Mouse (Mus musculus) gastrocnemius, postnatal 25 days (tissue): ENCODE measurements around the gene Mtm1. TPM values are rescaled to one million over a fixed set of nuclear protein-coding genes. Genes with fewer than 3 reads are reported as not detected.

Experiments
- DNase-seq: peaks from one replicate; pipeline ENCODE4 v3.0.0; 2022
- long read RNA-seq, 2 experiments: library from polyadenylated mRNA; stranded (forward); transcript quantifications; one replicate each; pipeline ENCODE4 v2.0.0; 2021
- total RNA-seq, 2 experiments: library from RNA; stranded (reverse); gene quantifications; 1 replicate in 1 of 2; 2 replicates in 1 of 2; pipeline ENCODE4 v1.2.3; 2021

The Mtm1 gene
- 10 to 100 TPM in 1 of 2 experiments, 1 to 10 TPM in 1; 9.8 to 10.9 TPM for total RNA-seq
- long read RNA-seq, experiment 1, partial matches to known transcripts = 4 of 8 reads
- long read RNA-seq, experiment 1, other reads (novel, unspliced or antisense) = 1 of 8 reads
- long read RNA-seq, experiment 2, transcript Mtm1-203 (15 exons, 3,379 nt) = major isoform, 22 of 27 reads
- long read RNA-seq, experiment 2, partial matches to known transcripts = 3 of 27 reads
- long read RNA-seq, experiment 2, other reads (novel, unspliced or antisense) = 2 of 27 reads

DNA sequence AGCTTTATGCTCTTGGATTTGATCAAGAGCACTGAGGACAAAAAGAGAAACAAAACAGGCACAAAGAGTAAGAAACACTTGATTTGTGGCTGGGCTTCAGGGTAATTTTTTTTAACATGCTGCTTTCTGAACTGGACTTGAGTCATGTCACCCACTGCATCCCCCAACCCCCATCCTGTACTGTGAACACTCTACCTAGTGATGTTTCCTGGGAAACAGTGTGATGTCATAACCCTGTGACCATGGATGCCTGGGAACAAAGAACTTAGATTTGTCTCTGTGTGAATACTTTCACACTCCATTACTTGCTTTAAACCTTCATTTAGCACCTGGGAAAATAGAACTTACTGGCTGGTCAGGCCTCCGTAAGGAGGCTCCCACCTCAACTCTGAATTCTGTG is at the start of gene Mtm1:
TSS of gene Mtm1 (plus strand) at position 301 of the 400 bp plus-strand sequence.
- no peak for DNase-seq

DNA sequence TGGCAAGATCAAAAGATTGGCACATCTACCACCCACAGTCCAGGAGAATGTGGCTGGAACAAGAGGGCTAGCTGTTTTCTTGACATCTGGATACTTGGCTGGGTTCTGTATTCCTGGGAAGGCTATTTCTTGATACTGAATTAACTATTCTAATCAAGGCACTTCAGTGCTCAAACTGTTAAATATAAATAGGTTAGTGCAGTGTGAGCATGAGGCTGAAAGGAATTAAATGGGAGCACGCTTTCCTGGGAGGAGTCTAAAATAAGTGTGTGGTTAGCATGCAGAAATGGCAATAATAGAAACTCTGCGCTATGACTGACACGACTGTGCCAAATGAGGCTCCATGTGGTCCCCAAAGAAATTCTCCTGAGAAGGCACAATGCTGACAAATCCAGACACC is 29.0 kb upstream of the Mtm1 start:
- DNase-seq = no peak

DNA sequence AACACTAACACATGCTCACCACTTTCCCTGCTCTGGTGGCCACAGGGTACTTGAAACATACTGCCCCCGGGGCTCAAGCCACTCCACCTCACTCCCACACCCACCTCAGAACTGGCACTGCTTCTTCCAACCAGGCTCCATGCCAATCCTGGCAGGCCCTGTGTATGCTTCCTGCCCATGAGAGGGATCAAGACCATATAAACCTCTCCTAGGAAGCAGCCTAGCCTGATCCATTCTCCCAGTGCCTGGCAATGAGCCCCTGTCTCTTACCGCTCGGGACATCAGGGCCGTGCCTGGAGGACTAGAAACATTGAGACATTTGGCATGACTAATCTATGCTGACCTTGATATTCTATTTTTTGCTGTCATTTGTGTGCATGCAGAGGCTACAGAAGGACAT is 26.9 kb upstream of the Mtm1 start:
- DNase-seq = peak; percentile 11

DNA sequence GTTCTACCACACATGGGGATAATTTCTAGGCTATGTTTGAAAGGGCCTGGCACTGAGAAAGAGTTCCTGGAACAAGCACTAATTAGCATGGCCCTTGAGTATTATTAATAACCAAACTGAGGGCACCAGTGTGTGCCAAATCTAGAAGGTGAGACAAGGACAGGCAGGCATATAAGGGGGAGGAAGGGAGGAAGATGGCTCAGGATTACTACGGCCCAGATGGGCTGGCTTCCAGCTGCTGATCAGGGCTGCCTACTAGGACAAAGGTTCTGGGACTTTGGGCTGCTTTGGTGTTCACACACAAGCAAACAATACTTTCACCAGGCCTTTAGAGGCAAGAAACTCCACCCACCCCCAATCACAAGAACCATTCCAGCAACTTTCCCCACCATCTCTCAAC is 24.2 kb upstream of the Mtm1 start:
- peak; percentile 8 for DNase-seq

DNA sequence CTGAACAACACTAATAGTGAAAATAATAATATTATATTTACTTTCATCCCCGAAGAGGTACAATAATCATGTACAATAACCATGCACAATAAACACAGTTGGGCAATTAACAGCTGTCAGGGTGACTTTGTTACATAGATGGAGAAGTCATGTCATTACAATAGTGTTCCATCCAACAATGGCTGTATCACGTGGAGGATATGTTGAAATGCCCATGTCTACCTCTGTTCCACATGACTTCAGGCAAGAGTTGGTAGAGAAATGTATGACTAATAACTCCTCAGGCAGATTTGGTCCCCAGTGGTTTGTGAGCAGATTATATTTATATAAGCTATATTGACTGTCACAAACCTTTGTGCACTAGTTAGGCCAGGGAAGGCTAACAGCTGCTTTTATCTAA is 5.8 kb upstream of the Mtm1 start:
- DNase-seq = no peak

DNA sequence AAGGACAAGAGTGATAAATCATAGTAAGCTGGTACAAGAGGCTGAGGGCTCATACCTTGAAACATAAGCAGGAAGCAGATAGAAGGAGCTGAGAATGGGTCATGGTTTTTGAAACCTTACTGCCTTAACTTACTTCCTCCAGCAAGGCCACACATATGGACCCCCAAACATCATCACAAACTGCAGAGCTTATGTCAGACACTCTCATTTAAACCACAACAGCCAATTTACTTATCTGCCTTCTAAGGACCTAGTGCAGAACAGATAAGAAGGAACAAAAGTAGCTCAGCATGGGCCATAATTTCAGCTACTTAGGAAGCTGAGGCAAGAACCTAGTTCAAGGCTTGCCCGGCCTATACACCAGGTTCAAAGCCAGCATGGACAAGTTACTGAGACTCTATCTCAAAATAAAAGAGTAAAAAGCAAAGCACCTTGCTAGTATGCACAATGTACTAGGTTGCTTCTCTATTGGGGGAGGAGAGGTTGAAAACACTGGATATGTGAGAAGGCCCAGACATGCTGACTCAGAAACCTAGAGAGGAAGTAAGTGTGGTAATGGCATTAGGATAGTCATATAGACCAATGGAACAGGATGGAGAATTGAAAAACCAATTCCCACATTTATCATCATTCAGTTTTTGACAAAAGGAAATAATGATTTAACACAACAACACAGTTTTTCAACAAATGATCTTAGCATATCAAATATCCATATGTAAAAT is 4.6 kb upstream of the Mtm1 start:
- no peak for DNase-seq

DNA sequence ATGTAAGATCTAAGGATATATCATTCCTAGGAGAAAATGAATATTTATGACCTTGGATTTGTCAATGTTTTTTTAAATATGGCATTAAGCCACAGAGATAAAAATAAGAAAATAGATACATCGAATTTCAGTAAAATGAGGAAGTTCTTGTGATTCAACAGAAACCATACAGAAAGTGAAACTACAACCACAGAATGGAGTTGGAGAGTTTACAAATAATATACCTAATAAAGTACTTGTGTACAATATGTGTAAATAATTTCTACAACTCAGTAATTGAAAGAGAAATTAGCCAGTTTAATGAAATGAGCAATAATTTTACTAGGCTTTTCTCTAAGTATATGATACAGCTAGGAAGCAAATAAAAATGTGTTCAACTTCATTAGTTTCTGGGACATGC is 4.0 kb upstream of the Mtm1 start:
- no peak for DNase-seq

DNA sequence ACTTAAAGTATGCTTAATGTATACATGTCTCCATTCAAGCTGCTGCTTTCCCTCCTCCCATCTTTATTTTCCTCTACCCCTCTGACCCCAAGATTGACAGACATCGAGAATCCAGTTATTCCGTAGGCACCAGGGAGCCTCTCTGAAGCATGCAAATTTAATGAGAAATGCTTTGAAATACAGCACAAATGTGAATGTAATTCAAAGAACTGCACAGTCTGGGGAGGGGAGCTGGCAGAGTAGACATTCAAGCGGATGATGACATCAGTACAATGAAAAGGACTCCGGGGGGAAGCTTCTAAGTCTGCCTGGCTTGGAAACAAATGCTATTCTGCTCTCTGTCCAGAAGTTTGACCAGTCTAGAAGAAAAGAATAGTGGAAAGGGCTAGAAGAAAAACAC is 2.3 kb downstream of the Mtm1 start:
- no peak for DNase-seq

DNA sequence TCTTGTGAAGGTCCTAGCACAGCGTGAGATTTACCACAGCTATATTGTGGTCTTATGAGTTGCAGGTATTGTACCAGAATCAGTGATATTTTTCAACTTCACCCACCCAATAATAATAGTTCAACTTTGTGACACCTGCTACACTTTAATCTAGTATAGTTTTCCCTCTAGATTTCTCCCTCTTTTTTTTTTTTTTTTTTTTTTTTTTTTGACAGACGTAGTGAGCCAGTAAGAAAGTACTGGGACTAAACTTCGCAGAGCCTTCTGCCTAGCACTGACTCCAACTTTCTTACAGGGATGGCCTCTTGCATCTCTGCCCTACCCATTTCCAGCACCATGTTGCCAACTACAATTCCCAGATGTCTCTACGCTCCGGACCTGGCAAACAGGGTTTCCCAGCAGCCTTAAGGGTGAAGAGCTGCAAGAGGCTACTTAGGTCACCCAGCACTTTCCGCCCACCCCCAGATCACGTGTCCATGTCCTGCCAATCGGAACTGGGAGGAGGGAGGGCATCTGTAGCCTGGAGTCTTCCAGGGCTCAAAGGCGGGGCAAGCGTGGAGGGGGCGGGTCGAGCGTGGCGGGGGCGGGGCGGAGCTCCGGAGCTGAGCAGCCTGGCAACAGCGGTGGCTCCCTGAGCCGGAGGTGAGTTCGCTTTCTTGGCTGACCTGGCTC is 4.0 kb downstream of the Mtm1 start:
- peak; percentile 91 for DNase-seq

DNA sequence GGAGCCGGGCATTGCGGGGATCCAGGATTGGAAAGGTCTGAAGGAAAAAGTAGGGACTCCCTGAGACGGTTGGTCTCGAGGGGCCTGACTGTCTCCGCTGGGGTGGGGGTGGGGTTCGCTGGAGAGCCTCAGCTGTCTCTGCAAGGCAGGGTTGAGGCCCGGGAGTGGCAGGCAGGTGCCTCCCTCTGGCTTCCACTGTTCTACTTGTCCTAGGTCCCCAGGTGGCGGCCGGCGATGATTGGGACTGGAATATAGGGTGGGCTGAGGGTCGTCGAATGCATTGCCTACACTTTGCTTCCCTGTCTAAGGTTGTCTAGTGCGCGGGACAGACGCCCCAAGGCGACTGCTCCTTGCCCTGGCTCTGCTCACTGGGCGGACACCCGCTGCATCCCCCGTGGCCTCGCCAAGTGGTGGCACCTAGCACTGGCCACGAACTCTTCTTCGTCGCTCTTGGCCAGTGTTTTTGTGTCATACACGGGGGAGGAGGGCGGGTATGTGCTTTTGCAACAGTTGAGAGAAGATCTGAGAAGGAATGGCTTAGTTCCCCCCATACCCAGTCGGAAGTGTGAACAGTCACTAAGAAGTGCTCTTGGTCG is 4.6 kb downstream of the Mtm1 start:
- DNase-seq = no peak

DNA sequence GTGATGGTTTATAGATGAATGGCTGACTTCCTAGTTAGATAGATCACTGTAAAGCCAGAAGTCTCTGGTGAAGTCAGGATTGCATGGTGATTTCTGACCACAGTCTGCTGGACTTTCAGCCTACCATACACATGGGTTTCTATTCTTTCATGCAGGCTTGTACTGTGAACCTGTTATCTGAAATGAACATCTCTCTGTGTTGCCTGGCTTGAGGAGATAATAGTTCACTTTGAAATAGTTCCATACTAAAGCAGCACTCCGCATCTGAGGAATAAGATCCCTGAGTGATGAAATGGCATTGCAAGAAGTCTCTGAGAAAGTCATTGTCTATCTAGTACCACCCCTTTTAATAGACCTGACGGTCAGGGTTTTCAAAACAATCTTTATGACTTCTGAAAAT is 6.3 kb downstream of the Mtm1 start:
- no peak for DNase-seq

DNA sequence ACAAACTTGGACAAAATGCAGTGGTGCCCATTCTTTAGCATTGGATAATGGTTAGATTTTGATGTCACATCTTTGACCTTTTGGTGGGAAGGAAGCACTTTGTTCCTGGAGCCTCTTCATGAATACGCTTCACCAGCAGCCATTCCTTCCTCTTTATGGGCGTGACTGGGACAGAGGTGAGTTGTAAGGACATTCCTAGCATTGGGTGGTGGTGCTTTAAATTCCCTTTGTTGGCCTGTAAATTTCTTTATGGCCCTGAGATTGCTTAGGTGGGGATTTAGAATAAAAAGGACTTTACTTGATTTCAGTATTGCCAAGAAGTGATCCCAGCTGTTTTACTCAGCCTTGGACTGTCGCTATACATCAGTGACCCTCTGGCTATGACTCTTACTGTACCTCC is 8.3 kb downstream of the Mtm1 start:
- DNase-seq = no peak

DNA sequence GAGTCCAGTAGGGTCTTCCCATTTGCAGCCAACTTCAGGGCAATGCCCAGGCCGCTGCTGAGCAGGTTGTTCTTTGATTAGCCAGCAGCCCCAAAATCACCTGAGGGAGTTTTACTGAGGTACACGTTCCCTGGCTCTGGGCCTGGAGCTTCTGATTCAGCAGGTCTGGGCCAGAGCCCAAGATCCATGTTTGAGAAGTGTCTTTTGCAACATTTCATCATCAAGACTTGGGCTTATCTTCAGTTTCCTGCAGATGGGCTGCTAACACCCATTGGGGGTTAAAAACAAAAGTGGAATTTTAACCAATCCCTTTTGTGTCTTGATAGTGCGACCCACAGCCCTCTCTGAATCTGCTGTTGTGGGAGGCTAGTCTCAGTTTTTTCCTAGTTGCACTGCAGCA is 10.3 kb downstream of the Mtm1 start:
- DNase-seq = no peak

DNA sequence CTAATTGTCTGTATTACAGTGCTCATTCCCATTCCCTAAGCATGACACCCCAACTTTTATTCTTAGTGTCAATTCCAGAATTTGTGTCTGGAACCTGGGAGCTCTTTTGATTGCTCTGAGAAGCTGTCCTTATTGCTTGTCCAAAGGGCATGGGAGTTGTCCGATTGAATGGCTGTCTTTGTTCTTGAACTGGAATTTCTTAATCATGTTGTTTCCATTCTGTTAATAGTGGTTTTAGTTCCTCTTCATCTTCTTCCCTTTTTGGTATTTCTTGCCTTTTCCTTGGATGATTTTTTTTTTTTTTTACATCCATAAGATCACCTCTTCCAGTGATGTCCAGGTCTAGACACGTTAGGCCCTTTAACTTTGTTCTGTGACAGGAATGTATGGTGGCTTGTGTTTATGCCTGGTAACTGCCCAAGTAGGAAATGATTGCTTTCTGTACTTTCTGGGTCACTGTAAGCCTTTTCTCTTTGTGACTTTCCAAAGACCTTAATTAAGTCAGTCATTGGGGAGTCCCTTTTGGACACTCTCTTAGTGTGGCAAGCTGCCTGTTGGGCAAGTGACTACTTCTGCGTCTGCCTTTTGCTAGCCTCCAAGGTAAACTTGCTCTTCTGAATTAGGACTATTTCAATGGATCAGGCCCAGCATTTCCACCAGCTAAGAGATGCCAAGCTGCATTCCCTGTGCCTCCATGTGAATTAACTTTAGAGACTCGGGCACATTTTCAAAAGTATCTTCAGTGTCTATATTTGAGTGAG is 12.3 kb downstream of the Mtm1 start:
- DNase-seq = no peak

DNA sequence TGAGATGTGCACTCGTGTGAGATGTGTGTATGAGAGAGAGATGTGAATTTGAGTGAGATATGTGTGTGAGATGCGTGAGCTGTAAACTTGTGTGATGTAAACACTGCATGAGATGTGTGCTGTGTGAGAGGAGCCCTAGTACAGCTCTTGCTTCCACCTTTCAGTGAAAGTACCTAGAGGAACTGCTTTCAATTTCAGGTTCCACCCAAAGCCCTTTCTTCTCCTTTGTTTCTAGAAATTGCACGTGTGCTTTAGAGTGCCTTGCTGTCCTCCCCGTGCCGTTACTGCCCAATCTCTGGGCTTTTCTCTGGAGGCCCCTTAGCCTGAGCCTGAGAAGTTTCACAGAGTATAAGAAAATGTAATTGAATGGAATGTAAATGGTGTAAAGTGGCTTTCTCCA is 16.3 kb downstream of the Mtm1 start:
- DNase-seq = no peak

DNA sequence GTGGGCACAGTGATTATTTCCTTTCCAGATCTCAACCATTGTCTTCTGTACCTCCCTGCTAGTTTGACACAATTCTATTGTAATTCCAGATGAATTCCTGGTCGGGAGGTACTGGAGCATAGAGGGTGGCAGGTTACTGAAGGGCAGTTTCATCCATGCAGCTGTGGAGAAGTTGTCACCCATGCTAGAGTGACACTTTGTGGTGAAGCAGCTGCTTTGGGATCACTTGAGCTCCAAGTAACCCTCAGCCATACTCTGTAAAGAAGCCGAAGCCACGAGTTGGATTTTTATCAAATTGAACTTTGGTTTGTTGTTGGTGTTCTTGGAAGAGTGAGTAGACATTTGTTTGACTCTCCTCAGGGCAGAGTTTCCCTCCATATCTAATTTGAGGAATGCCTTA is 17.6 kb downstream of the Mtm1 start:
- DNase-seq = no peak

DNA sequence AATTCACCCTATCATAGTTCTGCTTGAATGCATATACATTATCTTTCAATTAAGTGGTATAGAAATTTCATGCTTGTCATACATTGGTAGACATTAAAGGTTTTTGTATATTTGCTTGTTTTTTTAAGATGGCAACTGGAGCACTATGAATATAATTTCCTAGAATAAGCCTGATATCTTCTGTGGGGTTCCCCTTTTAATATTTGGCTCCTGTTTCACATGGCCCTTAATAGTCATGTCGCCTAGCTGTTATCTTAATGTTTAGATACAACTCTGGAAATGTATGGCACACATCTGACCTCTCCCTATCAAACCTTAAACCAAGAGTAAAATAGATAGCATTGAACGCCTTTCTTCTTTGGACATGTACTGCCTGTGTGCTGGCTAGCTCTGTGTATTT is 20.3 kb downstream of the Mtm1 start:
- no peak for DNase-seq

DNA sequence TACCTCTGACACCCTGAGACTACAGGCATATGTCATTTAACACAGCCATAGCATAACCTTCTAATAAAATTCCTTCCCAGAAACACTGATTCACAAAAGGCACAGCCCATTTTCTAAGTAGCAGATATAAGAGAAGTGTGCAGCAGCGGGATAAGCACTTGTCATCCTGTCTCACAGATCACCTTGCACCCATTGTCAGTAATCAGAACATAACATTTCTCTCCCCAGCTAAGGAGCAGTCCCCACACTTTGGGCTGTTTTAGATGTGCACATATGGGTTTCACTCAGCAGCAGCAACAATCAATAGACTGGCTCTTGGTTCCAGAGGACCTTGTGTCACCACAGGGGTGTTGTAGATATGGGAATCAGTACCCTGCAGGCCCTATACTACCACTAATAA is 45.9 kb downstream of the Mtm1 start:
- DNase-seq = no peak

DNA sequence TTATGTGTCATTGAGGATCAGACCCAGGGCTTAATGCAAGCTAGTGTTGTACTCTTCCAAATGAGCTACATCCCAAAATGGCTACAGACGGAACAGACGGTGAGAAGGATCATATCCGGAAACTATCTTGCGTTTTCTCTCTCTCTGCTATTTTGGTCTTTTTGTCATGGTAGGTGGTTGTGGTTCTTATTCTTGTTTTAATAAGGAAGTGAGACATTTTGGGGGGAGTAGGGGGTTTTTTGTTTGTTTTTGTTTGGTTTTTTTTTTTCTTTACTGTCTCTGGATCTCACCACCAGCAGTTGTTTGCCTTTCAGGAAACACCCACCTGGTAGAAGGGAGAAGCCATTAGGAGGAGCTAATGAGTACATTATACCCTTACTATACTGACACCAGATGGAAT is 50.3 kb downstream of the Mtm1 start:
- DNase-seq = no peak

DNA sequence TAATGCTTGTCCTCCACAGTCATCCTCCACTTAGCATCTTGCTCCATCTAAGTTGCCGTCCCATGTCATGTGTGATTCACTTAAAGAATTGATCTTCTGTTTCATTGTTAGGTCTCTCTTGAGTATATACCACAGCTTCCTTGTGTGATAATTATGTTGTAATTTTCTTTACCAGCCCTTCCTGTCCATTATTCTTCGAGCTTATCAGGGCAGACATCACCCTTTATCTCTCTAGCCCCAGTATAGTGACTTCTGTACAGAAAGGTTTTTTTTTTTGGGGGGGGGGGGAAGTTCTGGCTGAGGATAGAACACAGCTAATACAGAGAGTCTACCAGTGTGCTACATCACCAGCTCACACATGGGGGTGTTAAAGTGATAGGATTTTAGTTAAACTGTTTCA is 53.7 kb downstream of the Mtm1 start:
- DNase-seq = no peak

DNA sequence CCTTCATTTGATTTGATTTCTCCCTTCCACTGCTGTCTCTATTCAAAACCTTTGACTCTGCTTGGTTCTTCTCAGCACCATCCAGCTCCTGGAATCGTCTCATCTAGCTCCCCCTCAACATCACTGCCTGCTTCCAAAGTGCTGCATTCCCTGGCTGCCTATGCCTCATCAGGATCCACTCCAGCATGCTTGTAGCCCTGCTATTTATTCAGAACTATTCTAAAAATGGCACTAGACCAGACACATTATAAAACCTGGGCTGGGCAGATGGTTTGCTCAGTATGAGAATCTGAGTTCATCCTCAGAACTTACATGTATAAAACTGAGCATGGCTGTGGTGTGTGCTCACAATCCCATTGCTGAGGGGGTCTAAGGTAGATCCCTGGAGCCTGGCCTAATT is 58.4 kb downstream of the Mtm1 start:
- no peak for DNase-seq

DNA sequence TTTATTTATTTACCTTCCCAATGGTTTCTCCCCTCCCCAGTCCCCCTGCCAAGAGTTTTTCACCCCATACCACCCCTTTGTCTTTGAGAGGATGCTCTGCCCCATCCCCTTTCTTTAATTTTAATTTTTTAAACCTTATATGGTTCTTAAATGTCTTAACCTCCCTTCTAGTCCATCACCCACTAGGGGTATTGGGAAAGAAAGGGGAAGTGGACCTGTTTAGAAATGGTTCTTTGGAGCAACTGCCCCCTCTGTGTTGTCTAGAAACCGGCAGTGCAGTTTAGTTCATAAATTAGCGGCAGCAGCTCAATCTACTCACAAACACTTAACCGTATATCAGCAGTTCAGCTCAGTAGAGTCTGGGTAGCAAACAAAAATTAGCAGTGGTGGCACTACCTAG is 63.6 kb downstream of the Mtm1 start:
- no peak for DNase-seq

DNA sequence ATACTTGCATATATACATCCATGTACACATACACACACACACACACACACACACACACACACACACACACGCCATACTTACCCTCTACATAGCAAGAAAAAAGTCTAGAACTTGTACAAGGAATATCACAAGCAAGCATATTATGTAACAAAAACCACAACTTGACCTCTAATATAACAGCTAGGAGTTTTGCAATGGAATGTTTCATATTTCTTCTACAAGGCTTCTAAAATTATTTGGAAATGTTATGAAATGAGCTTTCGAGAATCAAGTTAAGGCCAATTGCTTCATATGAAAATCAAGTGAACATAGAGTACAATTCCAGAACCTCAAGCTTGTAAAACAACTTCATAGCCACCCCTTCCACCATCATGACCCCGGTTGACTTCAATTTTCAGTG is 74.9 kb downstream of the Mtm1 start:
- DNase-seq = no peak
